In genomic region chr11:78641088-78641487, GRCm38 (mm10) we compare ENCODE assay signal across 26 mouse cellular contexts. TPM values are rescaled to one million over a fixed set of nuclear protein-coding genes. Genes with fewer than 3 reads are reported as not detected.
DNase-seq lines count a peak whose midpoint lies in the region; ATAC-seq and TF ChIP-seq lines count a peak whose summit lies in the region.
"Had no signal": no experiment of that assay in that cellular context is flagged by ENCODE, and none has a peak within 500 bp of the region (broad histone marks: within the 10 kb centered on the region; RNA-seq: fewer than 3 reads in every experiment).

No protein-coding gene starts in this region.

- intact Hi-C loops in left cerebral cortex, adult 2 months (cut with DNase I): loop anchor here (5.0 kb wide), 2 partner anchors 41 to 166 kb away; no protein-coding TSS in a partner anchor

- H3K4me3 ChIP-seq in left cerebral cortex, adult 2 months: no peak overlapping the region
- H3K4me3 ChIP-seq: embryonic facial prominence, embryonic 10.5 days; embryonic facial prominence, embryonic 13.5 days; erythroblast, embryonic 14.5 days; forebrain, embryonic 13.5 days; gastrocnemius, adult 2 months; hindbrain, embryonic 12.5 days; hindbrain, embryonic 15.5 days; intestine, embryonic 15.5 days had no signal

- no peak for TF ChIP-seq CTCF in left cerebral cortex, adult 2 months (IDR thresholded peaks at IDR 0.05)

- peak; percentile 78; the same call in 1 of the 2 replicates for ATAC-seq in frontal cortex, adult (ENCODE audit: low TSS enrichment)
- ATAC-seq: activated CD4-positive, CD25-positive, alpha-beta regulatory T cell, adult 4 months; CD4-positive, CD25-positive, alpha-beta regulatory T cell, adult 4 months; forebrain, embryonic 13.5 days; intestine, embryonic 15.5 days had no signal

- no peak for DNase-seq in frontal cortex, postnatal 36 days (ENCODE audit: low spot score in 2 of 2)
- DNase-seq in left cerebral cortex, adult 2 months (ENCODE audit: extremely low spot score in 1 of 2, low spot score in 2 of 2): no peak
- no peak for DNase-seq in left cerebral cortex, adult 8-10 months (ENCODE audit: low spot score in 2 of 2)
- peak; percentile 20 for DNase-seq in brain, embryonic 18.5 days (ENCODE audit: low read depth, low spot score)
- no peak for DNase-seq in adrenal gland, postnatal 4 days (ENCODE audit: low spot score in 2 of 2)
- DNase-seq: adrenal gland, adult 8-10 months; adrenal gland, postnatal 25 days; cerebellum, adult 11-12 months; cerebellum, adult 8-10 months; cerebellum, postnatal 10 days; cerebellum, postnatal 36 days; embryo, embryonic 11 days; gastrocnemius, adult 2 months; gastrocnemius, postnatal 14 days; heart, adult 11 months; kidney, adult 11 months had no signal

- peak overlapping the region; percentile 60; the same call in 1 of the 2 replicates for H3K27ac ChIP-seq in left cerebral cortex, adult 2 months
- H3K27ac ChIP-seq: embryonic facial prominence, embryonic 10.5 days; embryonic facial prominence, embryonic 13.5 days; forebrain, embryonic 13.5 days; gastrocnemius, adult 2 months; hindbrain, embryonic 12.5 days; hindbrain, embryonic 15.5 days; intestine, embryonic 15.5 days had no signal

RNA-seq across cellular contexts. Expression of gene Nlk, which starts 56.1 kb away (rescaled TPM):
- total RNA-seq in left cerebral cortex, adult 2 months (2021): 100 to 1,000 TPM; 115 to 118 TPM
- 10 to 100 TPM; 84.1 to 92.5 (median 87.6) TPM for total RNA-seq in left cerebral cortex, adult 8-10 months (2022)
- 10 to 100 TPM; 43.9 to 44.0 TPM for total RNA-seq in adrenal gland, postnatal 4 days (2021)
